Mouse (Mus musculus) ES-Bruce4 (cell line): ENCODE data around the gene Tmeff1.
A peak's percentile ranks its signal among the peaks of the same experiment; 100 is the strongest.

Experiments
- CTCF ChIP-seq: IDR thresholded peaks from one replicate; pipeline ENCODE4 v1.8.1; 2011; ENCODE audit warnings: low read depth, low read length
- EP300 ChIP-seq: IDR thresholded peaks from 2 replicates; pipeline ENCODE4 v1.6.1; 2011; ENCODE audit warnings: low read depth, low read length; ENCODE audit not compliant: insufficient read depth
- POLR2A ChIP-seq: IDR thresholded peaks from one replicate; pipeline ENCODE4 v1.8.1; 2011; ENCODE audit warnings: low read length; ENCODE audit not compliant: insufficient read depth

- TF ChIP-seq EP300 (no peak), CTCF (peak; percentile 63), POLR2A (no peak)
Measured at GRCm38 (mm10) chr4:48634058-48634457, 49.1 kb downstream of the Tmeff1 start.
